Mouse (Mus musculus) liver, embryonic 15.5 days (tissue): ENCODE measurements around the gene Hsd3b6. TPM values are rescaled to one million over a fixed set of nuclear protein-coding genes. Genes with fewer than 3 reads are reported as not detected.

Source experiments
- ATAC-seq: fragments of 200-750 bp; cut with Nextera tagmentation; 2 replicates; pipeline ENCODE4 v1.8.0; 2017; ENCODE audit warnings: moderate number of reproducible peaks, mild to moderate bottlenecking, moderate library complexity; ENCODE audit not compliant: insufficient read depth
- H3K27ac ChIP-seq: fragments of 300-500 bp; sonication (generic); replicated peaks from 2 replicates; pipeline ENCODE4 v1.5.1; 2015; ENCODE audit warnings: mild to moderate bottlenecking, inconsistent platforms
- H3K27me3 ChIP-seq: fragments of 300-500 bp; sonication (generic); 2 replicates; pipeline ENCODE4 v1.6.1; 2015; ENCODE audit warnings: mild to moderate bottlenecking, inconsistent platforms
- H3K36me3 ChIP-seq: fragments of 300-500 bp; sonication (generic); replicated peaks from 2 replicates; pipeline ENCODE4 v1.6.1; 2015; ENCODE audit warnings: moderate library complexity, mild to moderate bottlenecking, inconsistent platforms
- H3K4me1 ChIP-seq: fragments of 300-500 bp; sonication (generic); replicated peaks from 2 replicates; pipeline ENCODE4 v1.6.1; 2015; ENCODE audit warnings: inconsistent platforms
- H3K4me2 ChIP-seq: fragments of 300-500 bp; sonication (generic); 2 replicates; pipeline ENCODE4 v1.6.1; 2015; ENCODE audit warnings: moderate library complexity, mild to moderate bottlenecking, inconsistent platforms
- H3K4me3 ChIP-seq: fragments of 300-500 bp; sonication (generic); replicated peaks from 2 replicates; pipeline ENCODE4 v1.5.1; 2015; ENCODE audit warnings: mild to moderate bottlenecking, inconsistent platforms
- H3K9ac ChIP-seq: fragments of 300-500 bp; sonication (generic); 2 replicates; pipeline ENCODE4 v1.6.1; 2015; ENCODE audit warnings: moderate library complexity, mild to moderate bottlenecking, inconsistent platforms
- H3K9me3 ChIP-seq: fragments of 300-500 bp; sonication (generic); replicated peaks from 2 replicates; pipeline ENCODE4 v1.6.1; 2016; ENCODE audit warnings: inconsistent platforms
- whole genome bisulfite sequencing: fragments of 180-500 bp; shearing (Covaris S2); methylation state at CpG from one replicate; pipeline ENCODE4 v1.1.7; 2015; ENCODE audit warnings: mixed read lengths; ENCODE audit not compliant: insufficient replicate concordance; 5-methylcytosine and 5-hydroxymethylcytosine counted together
- polyA plus RNA-seq: library from polyadenylated mRNA; unstranded; fragments of >200 nt; fragmentation: Nextera tagmentation; extraction: Ambion mirVana; gene quantifications from 2 replicates; pipeline ENCODE4 v1.2.1, GENCODE M21; 2015

The Hsd3b6 gene
- 4.4 and 6.2 TPM in 2 replicates for polyA plus RNA-seq

DNA sequence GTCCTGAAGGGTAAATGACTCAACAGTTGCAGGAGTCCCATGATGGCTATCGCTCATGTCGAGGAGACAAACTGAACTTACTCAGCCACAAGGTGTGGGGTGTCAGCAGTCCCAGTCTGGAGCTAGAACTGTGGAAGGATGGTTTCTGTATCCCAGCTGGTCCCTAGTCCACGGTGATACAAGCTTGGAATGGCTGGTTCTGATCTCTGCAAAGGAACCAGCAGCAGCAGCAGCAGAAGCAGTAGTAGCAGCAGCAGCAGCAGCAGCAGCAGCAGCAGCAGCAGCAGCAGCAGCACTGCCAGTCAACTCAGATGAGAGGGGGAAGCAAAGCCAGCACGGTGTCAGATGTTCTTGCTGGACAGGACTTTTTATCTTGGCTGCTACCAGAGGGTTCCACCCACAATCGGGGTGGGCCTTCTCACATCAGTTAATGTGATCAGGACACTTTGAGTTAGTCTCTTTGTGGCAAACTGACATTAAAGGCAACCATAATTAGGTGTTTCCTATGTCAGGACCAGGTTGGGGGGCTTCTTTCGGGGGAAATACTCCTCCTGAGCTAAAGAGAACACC, at the start of gene Hsd3b6:
Gene Hsd3b6 (minus strand): TSS at position 343 of the 570 bp plus-strand sequence.
- H3K9me3 ChIP-seq: no peaks in the 10 kb centered on the region
- peaks cover 6% of the 10 kb centered on the region; the same call in 1 of the 2 replicates for H3K4me1 ChIP-seq
- no peak within 1 kb of the TSS for H3K4me3 ChIP-seq
- H3K27me3 ChIP-seq: no peaks in the 10 kb centered on the region
- 48% methylated on average over 6 of the region's 6 CpGs for WGBS
- no peaks in the 10 kb centered on the region for H3K36me3 ChIP-seq
- peak within 1 kb of the TSS; percentile 27; the same call in 1 of the 2 replicates for H3K4me2 ChIP-seq
- ATAC-seq: peak; percentile 68; the same call in 1 of the 2 replicates
- no peak within 1 kb of the TSS for H3K9ac ChIP-seq
- no peak within 1 kb of the TSS for H3K27ac ChIP-seq

- 87% methylated on average over 1 of the region's 1 CpGs for WGBS
- H3K9me3 ChIP-seq: no peaks in the 10 kb centered on the region
These were observed 48.6 kb upstream of the Hsd3b6 start for GRCm38 (mm10) chr3:98862800-98863199.

DNA sequence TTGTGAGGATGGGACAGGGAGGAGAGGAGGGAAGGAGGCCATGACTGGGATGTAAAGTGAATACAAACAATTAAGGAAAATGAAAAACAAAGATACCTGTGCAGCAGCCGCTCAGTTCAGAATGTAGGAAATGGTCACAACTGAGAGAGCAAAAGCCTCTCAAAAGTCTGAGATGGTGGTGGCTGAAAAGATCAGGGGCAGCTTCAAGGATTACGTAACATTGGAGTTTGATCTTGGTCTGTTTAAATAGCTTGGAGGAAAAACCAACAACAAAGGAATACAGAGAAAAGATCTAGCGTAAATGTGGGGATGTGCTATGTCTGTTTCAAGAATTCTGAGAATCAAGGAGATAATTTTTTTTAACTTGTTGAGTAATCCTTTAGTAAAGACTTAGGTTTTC, 45.3 kb upstream of the Hsd3b6 start, which contains the start of gene Hsd3b1:
Gene Hsd3b1 (minus strand): TSS at position 219 of the 400 bp plus-strand sequence.
- ATAC-seq: no peak
- Histone ChIP-seq H3K9ac (no peak within 1 kb of the TSS), H3K27me3 (no peaks in the 10 kb centered on the region), H3K27ac (peak within 1 kb of the TSS; percentile 58), H3K4me1 (peaks cover 33% of the 10 kb centered on the region), H3K4me3 (peak within 1 kb of the TSS; percentile 23), H3K36me3 (no peaks in the 10 kb centered on the region), H3K4me2 (peak within 1 kb of the TSS; percentile 49), H3K9me3 (no peaks in the 10 kb centered on the region)
- 63% methylated on average over 3 of the region's 3 CpGs for WGBS

More at GRCm38 (mm10) chr3:98862800-98863199, 48.6 kb upstream of the Hsd3b6 start:
- Histone ChIP-seq H3K4me1 (peaks cover 4% of the 10 kb centered on the region), H3K27me3 (no peaks in the 10 kb centered on the region), H3K4me2 (no peak overlapping the region), H3K9ac (no peak overlapping the region), H3K27ac (no peak overlapping the region), H3K4me3 (no peak overlapping the region), H3K36me3 (no peaks in the 10 kb centered on the region)
- no peak for ATAC-seq

GRCm38 (mm10) chr3:98858051-98858450, 43.8 kb upstream of the Hsd3b6 start:
- Histone ChIP-seq H3K27me3 (no peaks in the 10 kb centered on the region), H3K9me3 (no peaks in the 10 kb centered on the region), H3K9ac (no peak overlapping the region), H3K27ac (peak overlapping the region; percentile 81), H3K4me1 (peaks cover 46% of the 10 kb centered on the region), H3K36me3 (no peaks in the 10 kb centered on the region), H3K4me2 (peak overlapping the region; percentile 52), H3K4me3 (no peak overlapping the region)
- 54% methylated on average over 2 of the region's 2 CpGs for WGBS
- ATAC-seq: no peak

GRCm38 (mm10) chr3:98856892-98857291, 42.6 kb upstream of the Hsd3b6 start:
- WGBS: 24% methylated on average over 1 of the region's 1 CpGs
- Histone ChIP-seq H3K27me3 (no peaks in the 10 kb centered on the region), H3K4me2 (peak overlapping the region; percentile 52), H3K9me3 (no peaks in the 10 kb centered on the region), H3K4me3 (no peak overlapping the region; the same call in 1 of the 2 replicates), H3K36me3 (no peaks in the 10 kb centered on the region), H3K4me1 (peaks cover 46% of the 10 kb centered on the region), H3K27ac (peak overlapping the region; percentile 81), H3K9ac (0 out of 2 replicates have a peak overlapping the region, but pooled peaks have one; percentile 25)
- peak; percentile 74 for ATAC-seq

DNA sequence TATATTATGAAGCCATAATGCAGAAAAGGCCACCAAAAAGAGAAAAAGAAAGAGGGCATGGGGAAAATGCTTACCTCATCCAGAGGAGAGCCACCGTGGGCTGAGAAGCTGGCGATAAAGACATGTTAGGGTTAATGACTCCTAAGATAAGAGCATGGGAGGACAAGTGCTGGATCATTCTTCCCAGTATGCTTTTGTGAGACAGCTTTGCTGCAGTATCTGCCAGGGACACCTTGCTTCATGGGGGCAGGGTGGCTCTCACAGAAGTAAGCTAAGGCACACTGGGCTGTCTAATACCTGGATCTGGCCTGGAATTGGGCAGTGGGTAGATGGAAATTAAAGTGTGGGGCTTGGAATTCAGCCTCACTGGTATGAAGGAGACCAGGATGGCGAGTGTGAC, 40.9 kb upstream of the Hsd3b6 start:
- Histone ChIP-seq H3K9me3 (no peaks in the 10 kb centered on the region), H3K36me3 (no peaks in the 10 kb centered on the region), H3K4me3 (no peak overlapping the region), H3K4me2 (peak overlapping the region; percentile 49), H3K9ac (peak overlapping the region; percentile 25; the same call in 1 of the 2 replicates), H3K27me3 (no peaks in the 10 kb centered on the region), H3K27ac (peak overlapping the region; percentile 78), H3K4me1 (peaks cover 48% of the 10 kb centered on the region)
- peak; percentile 96 for ATAC-seq
- 32% methylated on average over 3 of the region's 3 CpGs for WGBS

DNA sequence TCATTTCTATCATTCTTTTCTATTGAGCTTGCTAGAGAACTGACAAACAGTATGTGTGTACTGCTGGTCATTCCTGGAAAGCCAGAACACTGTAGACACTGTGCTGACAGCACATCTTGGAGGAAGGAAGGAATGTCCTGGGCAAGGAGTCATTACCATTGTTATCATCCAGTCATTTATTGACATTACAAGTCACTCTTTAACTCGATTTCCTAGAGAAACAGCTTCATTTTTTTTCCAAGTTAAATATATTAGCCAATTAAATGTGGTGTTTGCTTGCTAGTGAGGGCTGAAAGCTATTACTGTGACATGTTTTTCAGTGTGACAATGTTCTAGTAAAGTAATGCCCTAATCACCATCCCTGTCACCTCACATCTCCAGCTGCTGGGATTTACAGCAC, 39.4 kb upstream of the Hsd3b6 start:
- no peaks in the 10 kb centered on the region for H3K27me3 ChIP-seq
- H3K4me1 ChIP-seq: peaks cover 54% of the 10 kb centered on the region
- no peak for ATAC-seq
- H3K9me3 ChIP-seq: no peaks in the 10 kb centered on the region
- no peak overlapping the region for H3K4me2 ChIP-seq
- WGBS: 9% methylated on average over 1 of the region's 1 CpGs
- H3K4me3 ChIP-seq: no peak overlapping the region
- 0 out of 2 replicates have a peak overlapping the region, but pooled peaks have one; percentile 51 for H3K27ac ChIP-seq
- no peak overlapping the region for H3K9ac ChIP-seq
- H3K36me3 ChIP-seq: no peaks in the 10 kb centered on the region

DNA sequence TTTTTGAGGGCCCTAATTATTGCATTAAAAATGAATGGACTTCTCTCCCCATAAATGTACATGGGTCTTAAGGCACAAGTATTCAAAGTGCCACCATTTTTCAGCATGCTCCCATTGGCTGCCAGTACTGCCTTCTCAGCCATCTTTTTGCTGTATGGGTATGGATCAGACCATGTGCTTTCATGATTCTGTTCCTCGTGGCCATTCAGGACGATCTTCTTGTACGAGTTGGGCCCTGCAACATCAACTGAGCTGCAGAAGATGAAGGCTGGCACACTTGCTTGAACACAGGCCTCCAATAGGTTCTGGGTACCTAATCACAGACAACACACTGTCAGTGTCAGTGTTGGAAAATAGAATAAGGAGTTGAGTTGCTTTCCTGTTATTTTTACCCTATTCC, 38.8 kb upstream of the Hsd3b6 start:
- no peak for ATAC-seq
- Histone ChIP-seq H3K4me1 (peaks cover 54% of the 10 kb centered on the region), H3K27ac (no peak overlapping the region), H3K9me3 (no peaks in the 10 kb centered on the region), H3K4me3 (no peak overlapping the region), H3K9ac (no peak overlapping the region), H3K4me2 (no peak overlapping the region), H3K36me3 (no peaks in the 10 kb centered on the region), H3K27me3 (no peaks in the 10 kb centered on the region)
- 82% methylated on average over 3 of the region's 3 CpGs for WGBS

DNA sequence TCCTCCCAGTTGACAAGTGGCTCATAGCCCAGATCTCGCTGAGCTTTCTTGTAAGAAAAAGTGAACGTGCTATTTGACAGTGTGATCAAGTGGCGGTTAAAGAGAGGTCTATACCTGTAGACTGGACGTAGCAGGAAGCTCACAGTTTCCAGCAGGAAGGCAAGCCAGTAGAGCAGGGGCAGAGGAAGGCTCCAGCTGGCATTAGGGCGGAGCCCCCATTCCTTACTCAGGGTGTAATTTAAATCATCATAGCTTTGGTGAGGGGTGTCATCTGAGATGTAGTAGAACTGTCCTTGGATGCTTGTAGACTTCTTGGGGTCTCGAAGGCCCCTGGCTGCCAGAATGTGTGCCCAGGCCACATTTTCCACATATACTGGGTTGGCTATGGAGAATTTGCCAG, 38.4 kb upstream of the Hsd3b6 start:
- Histone ChIP-seq H3K4me1 (peaks cover 50% of the 10 kb centered on the region), H3K27me3 (no peaks in the 10 kb centered on the region), H3K9ac (no peak overlapping the region), H3K27ac (no peak overlapping the region), H3K4me3 (no peak overlapping the region), H3K36me3 (no peaks in the 10 kb centered on the region), H3K9me3 (no peaks in the 10 kb centered on the region), H3K4me2 (no peak overlapping the region)
- WGBS: 64% methylated on average over 6 of the region's 6 CpGs
- no peak for ATAC-seq

DNA sequence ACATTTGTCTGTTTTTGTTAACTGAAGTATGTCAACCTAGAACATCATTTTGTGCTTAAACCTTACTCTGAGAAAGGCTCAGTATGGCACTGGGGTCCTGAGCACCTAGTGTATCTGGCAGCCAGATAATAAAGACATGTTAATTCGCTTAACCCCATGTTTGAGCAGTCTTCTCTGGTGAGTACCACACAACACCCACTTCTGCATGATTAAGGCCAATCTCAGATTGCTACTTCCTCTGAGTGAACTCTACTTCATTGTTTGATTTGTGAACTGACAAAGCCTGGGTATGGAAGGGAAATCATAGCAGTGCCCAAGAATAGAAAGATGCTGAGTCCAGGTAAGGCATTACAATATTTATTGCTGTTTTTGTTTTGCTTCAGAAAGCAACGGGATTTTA, 37.6 kb upstream of the Hsd3b6 start:
- no peaks in the 10 kb centered on the region for H3K9me3 ChIP-seq
- no peak overlapping the region for H3K4me3 ChIP-seq
- H3K27ac ChIP-seq: no peak overlapping the region
- peaks cover 43% of the 10 kb centered on the region for H3K4me1 ChIP-seq
- ATAC-seq: no peak
- H3K9ac ChIP-seq: no peak overlapping the region
- no peaks in the 10 kb centered on the region for H3K36me3 ChIP-seq
- H3K27me3 ChIP-seq: no peaks in the 10 kb centered on the region
- 41% methylated on average over 2 of the region's 2 CpGs for WGBS
- H3K4me2 ChIP-seq: no peak overlapping the region

GRCm38 (mm10) chr3:98850262-98850661, 36.0 kb upstream of the Hsd3b6 start:
- Histone ChIP-seq H3K27me3 (no peaks in the 10 kb centered on the region), H3K27ac (no peak overlapping the region), H3K9me3 (no peaks in the 10 kb centered on the region), H3K4me1 (peaks cover 28% of the 10 kb centered on the region), H3K9ac (no peak overlapping the region), H3K36me3 (no peaks in the 10 kb centered on the region), H3K4me3 (no peak overlapping the region), H3K4me2 (no peak overlapping the region)
- no peak for ATAC-seq
- 66% methylated on average over 5 of the region's 5 CpGs for WGBS
